In genomic region chr5:3647708-3648121, GRCm38 (mm10) we compare ENCODE assay signal across 8 mouse cellular contexts. TPM values are rescaled to one million over a fixed set of nuclear protein-coding genes. Genes with fewer than 3 reads are reported as not detected.
DNase-seq lines count a peak whose midpoint lies in the region; ATAC-seq and TF ChIP-seq lines count a peak whose summit lies in the region.

No protein-coding gene starts in this region.

- peak overlapping the region; percentile 87 for H3K9ac ChIP-seq in forebrain, embryonic 13.5 days
- peak overlapping the region; percentile 95 for H3K9ac ChIP-seq in heart, postnatal 0 days (replicated peaks; ENCODE audit: low read depth, low read length)
- H3K9ac ChIP-seq in liver, postnatal 0 days (replicated peaks) = peak overlapping the region; percentile 95
- H3K9ac ChIP-seq in neural tube, embryonic 14.5 days (replicated peaks; ENCODE audit: low read depth, low read length) = peak overlapping the region; percentile 84

- TF ChIP-seq CTCF in G1E (IDR thresholded peaks at IDR 0.05; ENCODE audit: low read depth, low read length) = no peak
- TF ChIP-seq CTCF in heart, postnatal 0 days (IDR thresholded peaks at IDR 0.05; ENCODE audit: low read depth) = no peak
- peak; percentile 48 for TF ChIP-seq CTCF in liver, postnatal 0 days (IDR thresholded peaks at IDR 0.05; ENCODE audit: low read depth)

- no peaks in the 10 kb centered on the region for H3K9me3 ChIP-seq in G1E (replicated peaks)
- no peaks in the 10 kb centered on the region for H3K9me3 ChIP-seq in forebrain, embryonic 13.5 days (replicated peaks)
- no peaks in the 10 kb centered on the region for H3K9me3 ChIP-seq in heart, postnatal 0 days (replicated peaks; ENCODE audit: control insufficient read depth, low read length)
- H3K9me3 ChIP-seq in liver, postnatal 0 days (ENCODE audit: low read length) = no peaks in the 10 kb centered on the region
- no peaks in the 10 kb centered on the region for H3K9me3 ChIP-seq in neural tube, embryonic 14.5 days (ENCODE audit: control insufficient read depth, low read length)

- WGBS in forebrain, embryonic 13.5 days = 0% methylated on average over 26 of the region's 46 CpGs
- under 1% methylated on average over 31 of the region's 46 CpGs for WGBS in heart, postnatal 0 days
- 1% methylated on average over 17 of the region's 46 CpGs for WGBS in liver, postnatal 0 days (ENCODE audit: insufficient replicate concordance)
- WGBS in neural tube, embryonic 14.5 days = 0% methylated on average over 23 of the region's 46 CpGs

- ATAC-seq in G1E (ENCODE audit: extremely low read depth, insufficient number of reproducible peaks, low FRiP score, poor library complexity, severe bottlenecking) = peak; percentile 94
- peak; percentile 93 for ATAC-seq in cerebellum, adult (ENCODE audit: insufficient number of reproducible peaks, low FRiP score, low TSS enrichment)
- peak; percentile 97 for ATAC-seq in forebrain, embryonic 13.5 days
- ATAC-seq in heart, postnatal 0 days (ENCODE audit: insufficient read depth, low read depth) = peak; percentile 96
- peak; percentile 95 for ATAC-seq in liver, postnatal 0 days
- ATAC-seq in neural tube, embryonic 14.5 days (ENCODE audit: low read depth) = peak; percentile 98

- peaks cover 26% of the 10 kb centered on the region for H3K36me3 ChIP-seq in G1E (replicated peaks)
- peaks cover 17% of the 10 kb centered on the region for H3K36me3 ChIP-seq in forebrain, embryonic 13.5 days (ENCODE audit: poor library complexity, severe bottlenecking)
- peaks cover 18% of the 10 kb centered on the region for H3K36me3 ChIP-seq in heart, postnatal 0 days (replicated peaks; ENCODE audit: control insufficient read depth, insufficient read depth, low read length)
- peaks cover 11% of the 10 kb centered on the region for H3K36me3 ChIP-seq in liver, postnatal 0 days (replicated peaks; ENCODE audit: insufficient read depth, low read length)
- peaks cover 4% of the 10 kb centered on the region; the same call in 1 of the 2 replicates for H3K36me3 ChIP-seq in neural tube, embryonic 14.5 days (ENCODE audit: control insufficient read depth, insufficient read depth, low read length)

- H3K4me3 ChIP-seq in G1E (ENCODE audit: low read depth, low read length) = peak overlapping the region; percentile 94
- H3K4me3 ChIP-seq in forebrain, embryonic 13.5 days = peak overlapping the region; percentile 90
- peak overlapping the region; percentile 96 for H3K4me3 ChIP-seq in heart, postnatal 0 days (ENCODE audit: low read depth, low read length)
- peak overlapping the region; percentile 99 for H3K4me3 ChIP-seq in liver, postnatal 0 days (ENCODE audit: low read depth, low read length)
- peak overlapping the region; percentile 95 for H3K4me3 ChIP-seq in neural tube, embryonic 14.5 days (ENCODE audit: low read depth, low read length)

- peak overlapping the region; percentile 91 for H3K27ac ChIP-seq in forebrain, embryonic 13.5 days
- peak overlapping the region; percentile 90 for H3K27ac ChIP-seq in heart, postnatal 0 days (ENCODE audit: low read depth)
- peak overlapping the region; percentile 97 for H3K27ac ChIP-seq in liver, postnatal 0 days (ENCODE audit: low read depth)
- peak overlapping the region; percentile 88 for H3K27ac ChIP-seq in neural tube, embryonic 14.5 days (ENCODE audit: low read depth, low read length)

- H3K4me1 ChIP-seq in G1E (ENCODE audit: insufficient read depth, low read depth, low read length) = peaks cover 34% of the 10 kb centered on the region
- H3K4me1 ChIP-seq in forebrain, embryonic 13.5 days = peaks cover 13% of the 10 kb centered on the region
- H3K4me1 ChIP-seq in heart, postnatal 0 days (ENCODE audit: control insufficient read depth, insufficient read depth) = 0 out of 2 replicates have a peak, but pooled peaks cover 6% of the 10 kb centered on the region
- H3K4me1 ChIP-seq in liver, postnatal 0 days (ENCODE audit: insufficient read depth) = peaks cover 10% of the 10 kb centered on the region; the same call in 1 of the 2 replicates
- H3K4me1 ChIP-seq in neural tube, embryonic 14.5 days (ENCODE audit: control insufficient read depth, insufficient read depth, low read length) = 0 out of 2 replicates have a peak, but pooled peaks cover 10% of the 10 kb centered on the region

- no peak for TF ChIP-seq EP300 in heart, postnatal 0 days (IDR thresholded peaks at IDR 0.05; ENCODE audit: low read depth)
- no peak for TF ChIP-seq EP300 in liver, postnatal 0 days (IDR thresholded peaks at IDR 0.05; ENCODE audit: low read depth)

- DNase-seq in G1E (ENCODE audit: low spot score) = peak; percentile 98
- DNase-seq in heart, postnatal 0 days (ENCODE audit: low spot score) = peak; percentile 86
- peak; percentile 96 for DNase-seq in kidney, postnatal 36 days
- peak; percentile 96 for DNase-seq in liver, postnatal 0 days
- DNase-seq in thymus, adult 18-20 months = peak; percentile 83 to 91

- H3K27me3 ChIP-seq in G1E (ENCODE audit: insufficient read depth, low read length) = no peaks in the 10 kb centered on the region
- H3K27me3 ChIP-seq in forebrain, embryonic 13.5 days = no peaks in the 10 kb centered on the region
- H3K27me3 ChIP-seq in heart, postnatal 0 days (ENCODE audit: control insufficient read depth, insufficient read depth, low read length) = no peaks in the 10 kb centered on the region
- no peaks in the 10 kb centered on the region for H3K27me3 ChIP-seq in liver, postnatal 0 days (ENCODE audit: insufficient read depth, low read length)
- no peaks in the 10 kb centered on the region; the same call in 1 of the 2 replicates for H3K27me3 ChIP-seq in neural tube, embryonic 14.5 days (ENCODE audit: control insufficient read depth, insufficient read depth, low read length)

- H3K4me2 ChIP-seq in forebrain, embryonic 13.5 days = peak overlapping the region; percentile 67
- peak overlapping the region; percentile 83 for H3K4me2 ChIP-seq in heart, postnatal 0 days (ENCODE audit: low read depth, low read length)
- peak overlapping the region; percentile 83 for H3K4me2 ChIP-seq in liver, postnatal 0 days (ENCODE audit: low read depth, low read length)
- H3K4me2 ChIP-seq in neural tube, embryonic 14.5 days (ENCODE audit: low read depth, low read length) = peak overlapping the region; percentile 46

RNA-seq across cellular contexts. Expression of gene Tmbim7, which starts 3.3 kb away (rescaled TPM):
- total RNA-seq in G1E (2014; fragmentation: Nextera tagmentation) (not detected in 2 replicates), G1E (2017) (not detected in 2 replicates)
- polyA plus RNA-seq in G1E (2012) = not detected in 2 replicates
- polyA plus RNA-seq in forebrain, embryonic 13.5 days (2015; fragmentation: Nextera tagmentation; extraction: Ambion mirVana) = not detected in 2 replicates
- total RNA-seq in heart, postnatal 0 days (2014; rRNA removed; ENCODE audit: low replicate concordance) = not detected in 2 replicates
- not detected in 2 replicates for polyA plus RNA-seq in heart, postnatal 0 days (2015; fragmentation: Nextera tagmentation; extraction: Ambion mirVana)
- not detected in 2 replicates for polyA plus RNA-seq in liver, postnatal 0 days (2015; fragmentation: Nextera tagmentation; extraction: Ambion mirVana)
- not detected in 2 replicates for polyA plus RNA-seq in neural tube, embryonic 14.5 days (2014; fragmentation: Nextera tagmentation; extraction: Ambion mirVana)

RNA-seq across cellular contexts. Expression of gene Gatad1, which starts 9.3 kb away (rescaled TPM):
- total RNA-seq in G1E (2014; fragmentation: Nextera tagmentation) (202 and 212 TPM in 2 replicates), G1E (2017) (202 and 227 TPM in 2 replicates)
- 60.2 and 81.6 TPM in 2 replicates for polyA plus RNA-seq in G1E (2012)
- polyA plus RNA-seq in forebrain, embryonic 13.5 days (2015; fragmentation: Nextera tagmentation; extraction: Ambion mirVana) = 65.8 and 69.3 TPM in 2 replicates
- total RNA-seq in heart, postnatal 0 days (2014; rRNA removed; ENCODE audit: low replicate concordance) = 73.8 and 114 TPM in 2 replicates
- 72.7 and 76.5 TPM in 2 replicates for polyA plus RNA-seq in heart, postnatal 0 days (2015; fragmentation: Nextera tagmentation; extraction: Ambion mirVana)
- polyA plus RNA-seq in liver, postnatal 0 days (2015; fragmentation: Nextera tagmentation; extraction: Ambion mirVana) = 25.7 and 26.9 TPM in 2 replicates
- 68.3 and 70.3 TPM in 2 replicates for polyA plus RNA-seq in neural tube, embryonic 14.5 days (2014; fragmentation: Nextera tagmentation; extraction: Ambion mirVana)

RNA-seq across cellular contexts. Expression of gene Rbm48, which starts 51.3 kb away (rescaled TPM):
- 21.6 and 60.5 TPM in 2 replicates for total RNA-seq in G1E (2014; fragmentation: Nextera tagmentation)
- total RNA-seq in G1E (2017) = 28.9 and 38.8 TPM in 2 replicates
- polyA plus RNA-seq in G1E (2012) = 2.8 and 4.0 TPM in 2 replicates
- polyA plus RNA-seq in forebrain, embryonic 13.5 days (2015; fragmentation: Nextera tagmentation; extraction: Ambion mirVana) = 16.2 and 16.8 TPM in 2 replicates
- 3.5 and 9.5 TPM in 2 replicates for total RNA-seq in heart, postnatal 0 days (2014; rRNA removed; ENCODE audit: low replicate concordance)
- 5.9 and 6.2 TPM in 2 replicates for polyA plus RNA-seq in heart, postnatal 0 days (2015; fragmentation: Nextera tagmentation; extraction: Ambion mirVana)
- 4.1 and 4.6 TPM in 2 replicates for polyA plus RNA-seq in liver, postnatal 0 days (2015; fragmentation: Nextera tagmentation; extraction: Ambion mirVana)
- polyA plus RNA-seq in neural tube, embryonic 14.5 days (2014; fragmentation: Nextera tagmentation; extraction: Ambion mirVana) = 16.7 and 21.0 TPM in 2 replicates

RNA-seq across cellular contexts. Expression of gene Pex1, which starts 51.8 kb away (rescaled TPM):
- 34.4 and 48.0 TPM in 2 replicates for total RNA-seq in G1E (2014; fragmentation: Nextera tagmentation)
- total RNA-seq in G1E (2017) = 27.4 and 29.0 TPM in 2 replicates
- polyA plus RNA-seq in G1E (2012) = 3.9 and 4.9 TPM in 2 replicates
- 21.7 and 24.4 TPM in 2 replicates for polyA plus RNA-seq in forebrain, embryonic 13.5 days (2015; fragmentation: Nextera tagmentation; extraction: Ambion mirVana)
- total RNA-seq in heart, postnatal 0 days (2014; rRNA removed; ENCODE audit: low replicate concordance) = 7.9 and 27.8 TPM in 2 replicates
- polyA plus RNA-seq in heart, postnatal 0 days (2015; fragmentation: Nextera tagmentation; extraction: Ambion mirVana) = 8.4 and 9.4 TPM in 2 replicates
- polyA plus RNA-seq in liver, postnatal 0 days (2015; fragmentation: Nextera tagmentation; extraction: Ambion mirVana) = 8.1 and 11.3 TPM in 2 replicates
- 23.5 and 25.5 TPM in 2 replicates for polyA plus RNA-seq in neural tube, embryonic 14.5 days (2014; fragmentation: Nextera tagmentation; extraction: Ambion mirVana)

Comparison
In these comparisons a context has a peak if more than half of its experiments do, and no peak if none do; other contexts are left out.
1. Peak in every context shown above with its lines: DNase-seq, ATAC-seq, H3K4me3 ChIP-seq and H3K27ac ChIP-seq.